Mouse (Mus musculus): ENCODE data around the gene Hspb3.

GRCm38 (mm10) chr13:113661826-113662271 is 1.6 kb downstream of the Hspb3 start:
- TF ChIP-seq CTCF (conservative IDR thresholded peaks at IDR 0.05; ENCODE audit: low read length) (no peak), POU5F1 (IDR thresholded peaks at IDR 0.05; ENCODE audit: borderline replicate concordance, low read length) (no peak)

All from E14TG2a.4 (cell line).